Mouse (Mus musculus) lung, postnatal 0 days (tissue): ENCODE data around the gene Lhx5. TPM values are rescaled to one million over a fixed set of nuclear protein-coding genes. Genes with fewer than 3 reads are reported as not detected.
A peak's percentile ranks its signal among the peaks of the same experiment; 100 is the strongest.

ENCODE experiments used
- ATAC-seq: fragments of 200-750 bp; cut with Nextera tagmentation; 2 replicates; pipeline ENCODE4 v1.8.0; 2017; ENCODE audit warnings: moderate library complexity
- DNase-seq: peaks from one replicate; pipeline ENCODE4 v3.0.0-alpha.2; 2016; ENCODE audit warnings: low spot score
- H3K27ac ChIP-seq: fragments of 300-500 bp; sonication (generic); 2 replicates; pipeline ENCODE4 v1.5.1; 2014; ENCODE audit warnings: antibody characterized with exemption, mild to moderate bottlenecking, low read length, mixed read lengths
- H3K27me3 ChIP-seq: fragments of 300-500 bp; sonication (generic); replicated peaks from 2 replicates; pipeline ENCODE4 v1.6.1; 2014; ENCODE audit warnings: low read length, mixed read lengths; ENCODE audit not compliant: insufficient read depth
- H3K36me3 ChIP-seq: fragments of 300-500 bp; sonication (generic); 2 replicates; pipeline ENCODE4 v1.6.1; 2014; ENCODE audit warnings: low read length, mixed read lengths; ENCODE audit not compliant: insufficient read depth
- H3K4me1 ChIP-seq: fragments of 300-500 bp; sonication (generic); 2 replicates; pipeline ENCODE4 v1.6.1; 2014; ENCODE audit warnings: antibody characterized with exemption, low read depth, low read length, mixed read lengths; ENCODE audit not compliant: insufficient read depth
- H3K4me2 ChIP-seq: fragments of 300-500 bp; sonication (generic); replicated peaks from 2 replicates; pipeline ENCODE4 v1.6.1; 2014; ENCODE audit warnings: low read depth, mild to moderate bottlenecking, low read length, moderate library complexity, mixed read lengths
- H3K4me3 ChIP-seq: fragments of 300-500 bp; sonication (generic); 2 replicates; pipeline ENCODE4 v1.5.1; 2014; ENCODE audit warnings: low read depth, low read length
- H3K9ac ChIP-seq: fragments of 300-500 bp; sonication (generic); replicated peaks from 2 replicates; pipeline ENCODE4 v1.6.1; 2014; ENCODE audit warnings: low read depth, mild to moderate bottlenecking
- H3K9me3 ChIP-seq: fragments of 300-500 bp; sonication (generic); 2 replicates; pipeline ENCODE4 v1.6.1; 2016; ENCODE audit warnings: low read length, mixed read lengths
- CTCF ChIP-seq: IDR thresholded peaks from 2 replicates; pipeline ENCODE4 v1.5.1; 2016; ENCODE audit warnings: antibody characterized with exemption, mild to moderate bottlenecking
- EP300 ChIP-seq: IDR thresholded peaks from 2 replicates; pipeline ENCODE4 v1.6.1; 2016; ENCODE audit warnings: antibody characterized with exemption, mild to moderate bottlenecking, control low read depth
- WGBS: fragments of 180-500 bp; shearing (Covaris S2); extraction: QIAGEN DNeasy Blood & Tissue Kit; methylation state at CpG from one replicate; pipeline ENCODE4 v1.1.7; 2014; 5-methylcytosine and 5-hydroxymethylcytosine counted together
- polyA plus RNA-seq: library from polyadenylated mRNA; unstranded; fragments of >200 nt; fragmentation: Nextera tagmentation; extraction: Ambion mirVana; gene quantifications from 2 replicates; pipeline ENCODE4 v1.2.1, GENCODE M21; 2015

The Lhx5 gene
- polyA plus RNA-seq, 1 experiment from 2014 or later: not detected

DNA sequence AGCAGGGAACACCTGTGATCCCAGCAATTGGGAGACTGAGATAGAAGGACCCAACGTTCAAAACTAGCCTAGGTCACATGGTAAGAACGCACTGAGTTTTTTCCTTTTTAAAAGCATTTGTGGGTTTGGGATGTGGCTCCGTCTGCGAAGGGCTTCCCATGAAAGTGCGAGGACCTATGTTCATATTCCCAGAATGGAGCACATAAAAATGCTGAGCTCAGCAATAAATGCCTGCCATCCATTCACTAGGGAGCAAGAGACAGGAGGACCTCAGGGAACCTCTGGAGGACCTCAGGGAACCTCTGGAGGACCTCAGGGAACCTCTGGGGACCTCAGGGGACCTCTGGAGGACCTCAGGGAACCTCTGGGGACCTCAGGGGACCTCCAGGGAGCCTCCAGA, 46.5 kb downstream of the Lhx5 start:
- DNase-seq: no peak
- TF ChIP-seq CTCF: no peak
- Histone ChIP-seq H3K4me2 (no peak overlapping the region), H3K4me1 (no peaks in the 10 kb centered on the region), H3K27ac (no peak overlapping the region), H3K36me3 (no peaks in the 10 kb centered on the region), H3K4me3 (no peak overlapping the region), H3K27me3 (no peaks in the 10 kb centered on the region), H3K9me3 (no peaks in the 10 kb centered on the region), H3K9ac (no peak overlapping the region)
- ATAC-seq: no peak
- WGBS: 82% methylated on average over 5 of the region's 5 CpGs

DNA sequence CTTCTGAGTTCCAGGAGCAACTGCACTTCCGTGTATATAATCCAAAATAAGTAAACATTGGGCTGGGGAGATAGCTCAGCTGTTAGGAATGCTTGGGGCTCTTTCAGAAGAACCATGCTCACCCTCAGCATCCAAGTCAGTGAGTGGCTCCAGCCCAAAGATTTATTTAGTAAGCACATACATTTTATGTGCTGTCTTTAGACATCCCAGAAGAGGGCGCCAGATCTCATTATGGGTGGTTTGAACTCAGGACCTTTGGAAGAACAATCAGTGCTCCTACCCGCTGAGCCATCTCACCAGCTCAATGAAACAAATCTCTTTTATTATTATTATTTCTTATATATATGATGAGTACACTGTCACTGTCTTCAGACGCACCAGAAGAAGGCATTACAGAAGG, 48.0 kb downstream of the Lhx5 start:
- no peak overlapping the region for H3K9ac ChIP-seq
- TF ChIP-seq CTCF (no peak), EP300 (no peak)

DNA sequence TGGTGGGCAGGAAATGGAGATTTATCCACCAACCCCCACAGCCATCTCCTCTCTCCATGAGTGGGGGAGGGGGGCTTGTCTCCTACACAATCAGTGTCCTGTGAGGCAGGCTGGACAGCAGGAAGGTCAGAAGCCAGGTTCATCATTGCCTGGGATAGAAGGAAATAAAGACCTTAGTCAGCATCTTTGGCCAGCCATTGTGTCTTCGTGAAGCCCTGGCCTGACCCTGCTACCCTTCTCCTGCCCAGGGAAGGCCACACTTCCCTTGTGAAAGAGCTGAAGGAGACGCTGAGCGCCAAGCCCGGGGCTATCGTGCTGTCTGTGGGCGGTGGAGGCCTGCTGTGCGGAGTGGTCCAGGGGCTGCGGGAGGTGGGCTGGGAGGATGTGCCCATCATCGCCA, 49.7 kb downstream of the Lhx5 start:
- H3K4me2 ChIP-seq: no peak overlapping the region
- no peak overlapping the region for H3K27ac ChIP-seq
- ATAC-seq (no peak), DNase-seq (no peak)
- H3K36me3 ChIP-seq: 0 out of 2 replicates have a peak, but pooled peaks cover 4% of the 10 kb centered on the region
- H3K4me3 ChIP-seq: no peak overlapping the region
- H3K9ac ChIP-seq: no peak overlapping the region
- H3K9me3 ChIP-seq: no peaks in the 10 kb centered on the region
- 75% methylated on average over 9 of the region's 9 CpGs for WGBS
- TF ChIP-seq CTCF: no peak
- TF ChIP-seq EP300: no peak
- H3K4me1 ChIP-seq: no peaks in the 10 kb centered on the region
- H3K27me3 ChIP-seq: no peaks in the 10 kb centered on the region

More for the DNA sequence above, 48.0 kb downstream of the Lhx5 start:
- no peak overlapping the region for H3K27ac ChIP-seq
- H3K9me3 ChIP-seq: no peaks in the 10 kb centered on the region
- H3K4me2 ChIP-seq: no peak overlapping the region
- H3K4me1 ChIP-seq: no peaks in the 10 kb centered on the region
- H3K36me3 ChIP-seq: no peaks in the 10 kb centered on the region
- ATAC-seq: no peak
- no peaks in the 10 kb centered on the region for H3K27me3 ChIP-seq
- no peak overlapping the region for H3K4me3 ChIP-seq
- DNase-seq: no peak
- WGBS: 59% methylated on average over 4 of the region's 4 CpGs

DNA sequence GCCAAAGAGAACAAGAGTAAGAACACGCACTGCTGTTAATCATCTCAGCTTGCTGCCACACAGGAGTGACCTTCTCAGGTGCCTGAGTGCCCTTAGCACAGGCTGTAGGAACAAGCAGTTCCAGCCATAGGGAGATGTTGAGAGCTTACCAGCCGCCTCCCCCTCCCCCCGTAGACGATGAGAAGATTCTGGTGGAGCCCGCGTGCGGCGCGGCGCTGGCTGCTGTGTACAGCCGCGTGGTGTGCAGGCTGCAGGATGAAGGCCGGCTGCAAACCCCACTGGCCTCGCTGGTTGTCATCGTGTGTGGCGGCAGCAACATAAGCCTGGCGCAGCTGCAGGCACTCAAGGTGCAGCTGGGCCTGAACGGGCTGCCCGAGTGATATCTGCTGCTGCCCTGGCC, 51.9 kb downstream of the Lhx5 start:
- ATAC-seq (0 out of 2 replicates have a peak, but pooled peaks have one; percentile 24), DNase-seq (no peak)
- H3K4me3 ChIP-seq: no peak overlapping the region
- H3K27me3 ChIP-seq: no peaks in the 10 kb centered on the region
- TF ChIP-seq EP300: no peak
- TF ChIP-seq CTCF: no peak
- H3K9ac ChIP-seq: no peak overlapping the region
- 71% methylated on average over 19 of the region's 19 CpGs for WGBS
- H3K4me1 ChIP-seq: no peaks in the 10 kb centered on the region
- H3K9me3 ChIP-seq: no peaks in the 10 kb centered on the region
- H3K36me3 ChIP-seq: 0 out of 2 replicates have a peak, but pooled peaks cover 13% of the 10 kb centered on the region
- no peak overlapping the region for H3K27ac ChIP-seq
- no peak overlapping the region for H3K4me2 ChIP-seq

DNA sequence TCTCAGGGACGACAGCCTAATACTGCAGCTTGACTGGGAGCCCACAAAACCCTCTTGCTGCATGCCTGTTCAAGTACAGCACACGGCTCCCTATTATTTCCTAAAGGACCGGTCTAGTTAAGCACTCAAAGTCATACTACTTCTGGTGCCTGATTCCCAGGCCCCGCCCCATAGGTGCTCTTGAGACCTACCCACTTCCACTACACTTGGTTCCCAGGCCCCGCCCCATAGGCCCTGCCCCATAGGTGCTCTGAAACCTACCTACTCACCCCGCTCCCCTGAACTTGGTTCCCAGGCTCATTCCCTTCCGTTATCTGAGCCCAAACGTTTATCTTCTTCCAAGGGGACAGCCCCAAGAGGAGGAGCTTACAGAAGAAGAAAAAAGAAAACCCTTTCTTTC, 56.3 kb downstream of the Lhx5 start:
- Histone ChIP-seq H3K4me1 (no peaks in the 10 kb centered on the region), H3K4me3 (no peak overlapping the region), H3K9ac (no peak overlapping the region), H3K9me3 (no peaks in the 10 kb centered on the region), H3K4me2 (no peak overlapping the region), H3K27me3 (no peaks in the 10 kb centered on the region), H3K27ac (no peak overlapping the region), H3K36me3 (0 out of 2 replicates have a peak, but pooled peaks cover 13% of the 10 kb centered on the region)
- no peak for TF ChIP-seq EP300
- no peak for TF ChIP-seq CTCF
- no peak for DNase-seq
- WGBS: 61% methylated on average over 8 of the region's 8 CpGs
- ATAC-seq: 0 out of 2 replicates have a peak, but pooled peaks have one; percentile 45

DNA sequence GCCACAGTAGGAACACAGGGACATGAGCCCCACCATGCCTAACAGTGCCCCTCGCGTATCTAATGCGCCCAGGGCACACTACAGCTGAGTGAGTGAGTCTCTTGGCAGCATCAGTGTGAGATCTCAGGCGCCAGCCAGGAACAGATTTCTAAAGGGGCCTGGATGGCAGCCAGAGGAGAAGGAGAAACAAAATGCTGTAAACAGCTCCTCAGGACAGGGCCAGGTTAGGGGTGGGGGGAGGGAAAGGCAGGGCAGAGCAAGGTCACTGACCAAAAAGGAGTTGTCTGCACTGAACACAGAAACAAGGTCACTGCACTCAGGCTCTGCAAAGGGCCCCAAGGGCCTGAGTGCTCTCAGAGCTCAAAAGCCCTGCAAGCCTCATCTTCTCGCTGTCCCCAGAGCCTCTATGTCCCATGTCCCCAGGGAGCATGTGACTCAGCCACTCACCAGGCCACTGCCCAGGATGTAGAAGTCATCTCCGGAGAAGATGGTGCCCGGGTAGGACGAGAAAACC, 59.2 kb downstream of the Lhx5 start:
- Histone ChIP-seq H3K4me2 (no peak overlapping the region), H3K27me3 (no peaks in the 10 kb centered on the region), H3K27ac (no peak overlapping the region), H3K4me1 (no peaks in the 10 kb centered on the region), H3K9me3 (no peaks in the 10 kb centered on the region), H3K4me3 (no peak overlapping the region), H3K9ac (no peak overlapping the region), H3K36me3 (0 out of 2 replicates have a peak, but pooled peaks cover 15% of the 10 kb centered on the region)
- ATAC-seq: peak; percentile 36
- 53% methylated on average over 8 of the region's 8 CpGs for WGBS
- peak; percentile 49 for DNase-seq
- TF ChIP-seq CTCF: no peak
- no peak for TF ChIP-seq EP300

Other genes starting within 250 kb of the Lhx5 start
- gene Sdsl, start 41.1 kb downstream of the Lhx5 start, polyA plus RNA-seq: 1.7 and 1.8 TPM in 2 replicates
- not detected in 2 replicates for gene Sds, start 44.8 kb downstream of the Lhx5 start, polyA plus RNA-seq
- gene Plbd2, start 71.9 kb downstream of the Lhx5 start, polyA plus RNA-seq: 63.1 and 69.2 TPM in 2 replicates
- gene Slc8b1, start 79.5 kb downstream of the Lhx5 start, polyA plus RNA-seq: 12.1 and 14.7 TPM in 2 replicates
- gene Tpcn1, start 157.0 kb downstream of the Lhx5 start, polyA plus RNA-seq: 17.5 and 19.7 TPM in 2 replicates
- 1.7 and 2.0 TPM in 2 replicates for gene Iqcd, start 157.3 kb downstream of the Lhx5 start, polyA plus RNA-seq
- gene Rita1, start 180.9 kb downstream of the Lhx5 start, polyA plus RNA-seq: 9.9 and 10.0 TPM in 2 replicates
- 24.9 and 25.4 TPM in 2 replicates for gene Ddx54, start 181.0 kb downstream of the Lhx5 start, polyA plus RNA-seq
- 1.3 and 2.0 TPM in 2 replicates for gene Cfap73, start 202.5 kb downstream of the Lhx5 start, polyA plus RNA-seq
- gene Rasal1, start 217.1 kb downstream of the Lhx5 start, polyA plus RNA-seq: not detected in 2 replicates